Mouse (Mus musculus): ENCODE measurements around the gene Chd6.
"Not testable (repeated sequence)": the region's sequence is repeated elsewhere in the genome, so short reads cannot be mapped to it uniquely, and the experiment has no call there.

Gene Chd6

DNA sequence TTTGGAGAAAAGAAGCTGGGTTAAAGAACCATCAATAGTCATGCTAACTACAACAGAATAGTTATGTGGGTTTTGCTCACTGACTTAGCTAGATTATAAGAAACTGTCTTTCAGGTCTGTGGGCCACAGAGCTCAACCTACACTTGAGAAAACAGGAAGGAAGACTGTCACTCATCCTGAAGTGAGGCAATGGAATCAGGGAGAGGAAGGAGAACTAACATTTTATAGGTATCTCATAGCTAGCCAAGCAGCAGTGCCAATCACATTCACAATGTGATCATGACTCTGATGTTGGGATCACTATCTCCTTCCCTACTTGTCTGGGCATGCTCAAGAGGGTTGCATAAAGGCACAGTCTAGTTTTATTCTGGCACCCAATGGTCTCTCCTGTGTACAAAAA is 121.4 kb downstream of the Chd6 start:
- no peak for DNase-seq (ENCODE audit: low spot score in 2 of 2)

- DNase-seq (ENCODE audit: low spot score in 2 of 2): no peak
These were observed 126.2 kb downstream of the Chd6 start for GRCm38 (mm10) chr2:160982636-160983035.

DNA sequence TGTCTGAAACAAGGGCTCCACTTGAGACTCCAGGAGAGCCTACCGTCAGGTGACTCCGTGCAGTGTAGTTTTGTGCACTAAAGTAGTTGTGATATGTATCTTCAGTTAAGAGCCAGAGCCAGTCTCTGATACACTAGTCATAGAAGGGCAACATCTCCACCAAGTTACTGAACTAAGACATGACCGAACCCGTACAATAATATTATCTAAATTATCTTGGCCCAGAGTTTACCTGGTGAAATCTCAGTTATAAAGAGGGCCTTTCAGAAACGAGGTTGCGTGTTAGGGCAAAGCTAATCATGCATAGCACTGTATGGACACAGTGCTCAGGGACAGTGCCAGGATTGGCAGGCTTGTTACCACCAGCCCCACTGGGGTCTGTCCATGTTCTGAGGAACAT is 127.1 kb downstream of the Chd6 start:
- DNase-seq (ENCODE audit: low spot score in 2 of 2): no peak

DNA sequence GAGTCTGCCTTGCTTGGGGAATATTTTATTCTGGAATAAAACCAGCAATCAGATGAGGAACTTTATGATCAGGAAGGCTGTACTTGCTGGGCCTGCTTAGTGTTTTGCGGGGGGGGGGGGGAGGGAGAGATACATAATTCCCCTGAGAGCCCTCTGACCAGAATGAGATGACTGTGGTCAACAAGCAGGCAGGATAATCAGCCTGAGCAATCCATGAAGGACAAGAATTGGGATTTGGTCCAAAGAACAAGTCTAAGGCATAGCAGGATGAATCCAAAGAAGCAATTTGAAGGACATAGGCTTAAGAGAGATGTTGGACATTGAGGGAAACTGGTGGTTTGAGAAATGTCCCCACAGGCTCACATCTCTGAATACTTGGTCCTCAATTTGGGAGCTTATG is 130.2 kb downstream of the Chd6 start:
- DNase-seq (ENCODE audit: low spot score in 2 of 2): no peak

DNA sequence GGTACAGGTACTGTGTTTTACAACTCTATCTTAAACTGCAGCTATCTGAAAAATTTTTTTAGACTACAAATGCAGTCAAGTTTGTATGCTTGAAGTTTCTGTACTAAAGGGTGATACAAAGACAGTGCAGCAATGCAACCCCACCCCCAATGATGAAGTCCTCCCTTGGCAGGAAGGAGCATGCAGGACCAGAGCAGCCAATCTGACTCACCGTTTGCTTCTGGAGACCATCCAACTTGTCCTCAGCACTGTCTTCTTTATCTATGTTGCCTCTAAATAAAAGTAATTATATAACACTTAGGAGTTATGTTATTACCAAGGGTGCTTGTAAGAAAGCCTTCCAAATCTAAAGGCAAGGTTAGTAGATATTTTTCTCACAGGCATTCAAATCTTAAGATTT is 131.6 kb downstream of the Chd6 start:
- no peak for DNase-seq (ENCODE audit: low spot score in 2 of 2)

GRCm38 (mm10) chr2:160973648-160974215 is 135.1 kb downstream of the Chd6 start:
- DNase-seq (ENCODE audit: low spot score in 2 of 2): no peak

- DNase-seq (ENCODE audit: low spot score in 2 of 2): no peak
These were observed 136.6 kb downstream of the Chd6 start for GRCm38 (mm10) chr2:160972103-160972792.

DNA sequence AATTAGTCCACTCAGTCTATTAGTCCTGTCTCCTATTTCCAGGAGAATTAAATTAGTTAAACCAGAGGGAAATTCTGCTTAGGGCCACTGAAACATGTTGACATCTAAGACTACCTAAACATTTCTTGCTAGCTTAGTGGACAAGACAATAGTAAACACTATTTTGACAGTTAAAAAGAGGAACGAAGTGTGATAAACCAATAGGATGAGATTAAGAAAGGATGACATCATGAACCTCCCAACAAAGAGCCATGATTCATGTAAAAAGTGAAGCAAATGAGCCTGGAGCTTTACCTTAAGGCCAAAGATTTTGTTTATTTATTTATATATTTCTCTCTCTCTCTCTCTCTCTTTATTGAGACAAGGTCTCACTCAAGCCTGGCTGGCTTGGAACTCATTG is 146.7 kb downstream of the Chd6 start:
- DNase-seq (ENCODE audit: low spot score in 2 of 2): no peak

DNA sequence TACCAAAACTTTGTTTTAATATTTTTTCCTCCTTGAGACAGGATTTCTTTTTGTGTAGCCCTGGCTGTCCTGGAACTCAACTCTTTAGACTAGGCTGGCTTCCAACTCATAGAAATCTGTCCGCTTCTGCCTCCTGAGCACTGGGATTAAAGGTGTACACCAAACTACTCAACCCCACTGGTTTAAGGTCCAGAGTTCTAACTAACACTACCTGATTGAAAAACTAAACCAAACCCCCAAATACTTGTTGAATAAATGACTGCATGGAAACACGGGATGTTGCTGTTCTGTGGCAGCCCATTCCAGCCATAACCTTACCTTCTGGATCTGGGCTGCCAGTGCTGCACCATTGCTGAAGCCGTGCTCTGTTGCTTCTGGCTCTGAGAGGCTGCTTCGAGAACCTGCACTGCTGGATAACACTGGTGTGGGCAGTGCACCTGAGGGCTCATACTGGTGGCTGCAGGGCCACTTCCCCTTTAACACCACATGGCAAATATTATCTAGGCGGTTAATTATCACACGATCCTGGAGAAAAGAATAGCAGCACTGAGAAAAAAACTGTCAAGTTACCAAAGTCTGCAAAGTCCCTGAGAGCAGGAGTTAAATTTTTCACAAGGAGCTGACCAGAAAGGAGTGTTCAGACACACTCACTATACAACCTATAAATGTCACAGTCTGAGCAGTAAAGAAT is 147.8 kb downstream of the Chd6 start:
- no peak for DNase-seq (ENCODE audit: low spot score in 2 of 2)

DNA sequence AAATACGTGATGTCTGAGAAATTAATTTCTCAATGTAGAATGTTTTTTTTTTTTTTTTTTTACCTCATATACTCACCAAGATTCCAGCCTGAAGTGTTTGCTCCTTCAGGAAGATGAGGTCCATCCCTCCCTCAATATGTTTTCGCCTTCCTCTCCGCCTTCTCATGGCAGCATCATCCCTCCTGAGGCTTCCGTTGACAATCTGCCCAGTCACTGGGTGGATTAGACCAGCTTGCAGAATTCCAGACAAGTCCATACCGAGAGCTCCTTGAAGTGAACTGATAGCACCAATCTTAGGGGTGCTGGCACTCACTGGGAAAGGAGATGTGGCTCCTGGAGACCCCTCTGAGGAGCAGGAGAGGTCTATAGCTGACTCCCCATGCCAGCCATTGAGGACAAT is 149.0 kb downstream of the Chd6 start:
- no peak for DNase-seq (ENCODE audit: low spot score in 2 of 2)

GRCm38 (mm10) chr2:160958737-160959136 is 150.1 kb downstream of the Chd6 start:
- DNase-seq (ENCODE audit: low spot score in 2 of 2): no peak

GRCm38 (mm10) chr2:160957801-160958200 is 151.1 kb downstream of the Chd6 start:
- not testable (repeated sequence) for DNase-seq (ENCODE audit: low spot score in 2 of 2)

DNA sequence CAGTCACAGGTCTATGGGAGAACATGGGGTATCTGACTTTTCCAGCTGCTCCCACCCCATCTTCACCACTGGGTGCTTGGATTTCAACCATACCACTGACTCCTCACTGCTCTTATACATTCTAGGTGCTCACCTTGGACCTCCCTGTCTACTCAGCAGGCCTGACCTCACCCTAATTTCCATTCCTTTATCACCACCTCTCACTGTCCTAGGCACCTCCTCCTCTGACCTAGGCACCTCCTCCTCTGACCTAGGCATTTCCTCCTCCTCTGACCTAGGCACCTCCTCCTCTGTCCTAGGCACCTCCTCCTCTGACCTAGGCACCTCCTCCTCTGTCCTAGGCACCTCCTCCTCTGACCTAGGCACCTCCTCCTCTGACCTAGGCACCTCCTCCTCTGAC is 151.6 kb downstream of the Chd6 start:
- not testable (repeated sequence) for DNase-seq (ENCODE audit: low spot score in 2 of 2)

GRCm38 (mm10) chr2:160955331-160955730 is 153.5 kb downstream of the Chd6 start:
- DNase-seq (ENCODE audit: low spot score in 2 of 2): no peak

GRCm38 (mm10) chr2:160954541-160954940 is 154.3 kb downstream of the Chd6 start:
- DNase-seq (ENCODE audit: low spot score in 2 of 2): no peak

DNA sequence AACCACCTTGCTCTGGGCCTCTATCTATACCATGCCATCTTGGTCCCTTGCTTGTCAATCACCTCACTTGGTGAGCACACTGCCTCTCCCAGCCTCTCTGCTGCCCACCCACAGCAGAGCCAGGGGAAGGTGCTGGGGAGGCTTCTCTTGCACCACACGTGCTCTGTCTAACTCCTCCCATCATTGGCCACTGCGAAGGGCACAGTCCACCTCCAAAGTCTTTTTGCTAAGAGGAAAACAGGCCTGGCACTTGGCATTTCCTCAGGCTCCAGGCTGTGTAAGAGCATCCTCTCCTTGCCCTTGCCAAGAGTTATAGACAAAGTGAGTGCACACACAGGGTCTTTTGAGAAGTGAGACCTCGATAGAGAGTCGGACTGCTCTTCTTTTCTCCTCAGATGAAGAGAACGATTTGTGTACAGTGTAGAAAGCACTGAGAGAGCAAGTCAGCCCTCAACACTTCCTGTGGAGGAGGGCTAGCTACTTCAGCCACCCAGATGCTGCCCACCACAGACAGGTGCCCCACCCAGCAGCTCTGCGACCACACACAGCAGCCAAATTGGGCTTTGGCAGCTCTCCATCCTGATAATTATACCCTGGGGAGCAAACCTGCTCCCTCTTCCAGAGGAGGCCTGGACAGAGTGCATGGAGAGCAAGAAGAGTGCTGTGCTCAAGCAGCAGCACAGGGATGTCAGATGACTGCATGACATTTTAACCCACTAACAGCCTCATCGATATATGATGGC is 155.6 kb downstream of the Chd6 start:
- no peak for DNase-seq (ENCODE audit: low spot score in 2 of 2)

DNA sequence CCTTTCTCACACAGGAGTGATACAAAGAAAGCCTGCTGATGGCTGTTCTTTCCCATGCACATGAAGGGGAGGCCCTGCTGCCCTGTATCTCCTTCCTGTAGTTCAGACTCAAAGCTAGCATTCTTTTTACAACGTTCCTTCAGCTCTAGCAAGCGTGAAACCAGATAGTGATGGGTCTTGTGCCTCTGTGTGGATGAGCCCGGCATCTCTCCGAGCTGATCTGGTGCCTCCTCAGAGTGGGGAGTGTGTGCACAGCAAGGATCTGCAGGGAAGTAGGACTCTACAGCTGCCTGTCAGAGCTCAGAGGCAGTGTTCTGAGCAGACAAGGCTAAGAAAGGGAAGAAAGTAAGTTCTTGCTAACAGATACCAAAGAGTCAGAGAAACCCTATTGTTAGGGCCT is 157.3 kb downstream of the Chd6 start:
- no peak for DNase-seq (ENCODE audit: low spot score in 2 of 2)

GRCm38 (mm10) chr2:160942443-160942842 is 166.4 kb downstream of the Chd6 start:
- no peak for DNase-seq (ENCODE audit: low spot score in 2 of 2)

GRCm38 (mm10) chr2:160940930-160941709 is 167.8 kb downstream of the Chd6 start:
- no peak for DNase-seq (ENCODE audit: low spot score in 2 of 2)

GRCm38 (mm10) chr2:160934451-160934850 is 174.4 kb downstream of the Chd6 start:
- no peak for DNase-seq (ENCODE audit: low spot score in 2 of 2)

DNA sequence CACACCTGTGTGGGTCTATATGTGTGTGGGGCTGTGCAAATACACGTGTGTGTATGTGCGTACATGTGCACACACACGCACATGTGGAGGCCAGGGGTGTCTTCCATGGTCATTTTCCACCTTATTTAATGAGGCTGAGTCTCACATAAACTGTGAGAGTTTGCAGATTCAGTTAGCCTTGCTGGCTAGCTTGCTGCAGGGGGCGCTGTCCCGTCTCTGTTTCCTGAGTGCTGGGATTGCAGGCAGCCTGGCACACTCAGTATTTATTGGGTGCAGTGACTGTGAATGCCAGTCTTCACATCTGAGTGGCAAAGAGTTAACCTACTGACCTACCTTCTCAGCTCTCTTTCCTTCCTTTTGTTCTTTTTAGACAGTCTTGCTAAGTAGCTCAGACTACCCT is 175.0 kb downstream of the Chd6 start:
- DNase-seq (ENCODE audit: low spot score in 2 of 2): no peak

GRCm38 (mm10) chr2:160932981-160933380 is 175.9 kb downstream of the Chd6 start:
- no peak for DNase-seq (ENCODE audit: low spot score in 2 of 2)

All from cerebellum, postnatal 4 days (tissue).